Mouse (Mus musculus): ENCODE measurements around the gene Xpc. TPM values are rescaled to one million over a fixed set of nuclear protein-coding genes. Genes with fewer than 3 reads are reported as not detected.

The Xpc gene
- polyA plus RNA-seq, 1 experiment from 2014 or later = 16.5 TPM

DNA sequence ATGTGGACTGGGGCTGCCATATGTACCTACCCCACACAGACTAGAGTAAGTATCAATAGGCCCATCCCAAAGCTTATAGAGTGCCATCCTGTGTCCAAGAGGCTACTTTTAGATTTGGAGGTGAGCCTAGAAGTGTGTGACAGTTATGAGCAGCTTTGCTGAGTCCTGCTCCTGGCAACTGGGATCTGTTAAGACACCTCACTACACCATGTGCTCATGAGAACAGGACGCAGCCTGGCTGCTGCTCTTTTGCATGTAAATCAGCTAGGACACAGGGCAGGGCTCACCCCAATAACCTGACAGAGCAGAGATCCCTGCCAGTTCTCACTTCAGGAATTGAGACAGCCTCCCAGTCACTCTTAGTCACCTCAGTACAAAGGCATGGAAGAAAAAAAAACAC, 48.6 kb downstream of the Xpc start:
- Histone ChIP-seq H3K27me3 (replicated peaks) (no peaks in the 10 kb centered on the region), H3K4me2 (no peak overlapping the region), H3K27ac (replicated peaks) (no peak overlapping the region), H3K9ac (replicated peaks) (no peak overlapping the region), H3K4me1 (peaks cover 10% of the 10 kb centered on the region), H3K4me3 (replicated peaks) (no peak overlapping the region), H3K36me3 (peaks cover 52% of the 10 kb centered on the region), H3K9me3 (replicated peaks) (no peaks in the 10 kb centered on the region)
- ATAC-seq (ENCODE audit: low FRiP score) = no peak
- WGBS = 81% methylated on average over 1 of the region's 1 CpGs

DNA sequence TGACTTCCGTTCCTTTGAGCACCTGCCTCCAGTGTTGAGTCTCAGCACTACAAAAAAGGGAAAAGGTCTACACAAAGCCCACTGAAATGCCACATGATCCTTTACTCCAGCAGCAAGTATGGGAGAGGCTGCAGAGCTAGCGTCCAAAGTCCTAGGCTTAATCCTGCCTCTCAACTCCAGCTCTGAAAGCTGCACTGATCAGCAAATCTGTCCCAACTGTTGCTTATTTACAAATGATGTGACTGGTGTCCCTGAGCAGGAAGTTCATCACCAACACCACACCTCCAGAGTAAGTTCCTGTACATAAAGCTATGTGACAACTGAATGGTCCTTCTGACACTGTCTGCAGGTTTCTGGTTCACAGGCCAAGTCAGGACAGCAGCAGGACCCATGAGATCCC, 49.9 kb downstream of the Xpc start:
- no peak for ATAC-seq (ENCODE audit: low FRiP score)
- H3K4me2 ChIP-seq = no peak overlapping the region

DNA sequence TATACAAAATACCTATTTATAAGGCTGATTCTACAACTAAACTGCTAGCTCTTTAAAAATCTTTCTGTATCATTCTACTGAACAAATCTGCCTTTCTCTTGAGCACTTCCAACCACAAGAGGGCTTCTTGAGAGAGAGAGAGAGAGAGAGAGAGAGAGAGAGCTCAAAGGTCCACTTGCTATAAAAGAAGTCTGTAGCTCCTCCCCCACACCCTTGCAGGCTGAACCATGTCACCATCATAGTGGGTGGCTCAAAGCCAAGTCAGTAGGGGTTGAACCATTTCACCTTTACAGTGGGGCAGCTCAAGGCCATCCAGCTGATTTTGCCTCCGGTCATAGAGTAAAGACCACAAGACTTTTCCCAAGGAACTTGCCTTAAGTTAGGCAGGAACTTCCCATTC, 56.2 kb downstream of the Xpc start:
- no peak for ATAC-seq (ENCODE audit: low FRiP score)

More for the DNA sequence above, 49.9 kb downstream of the Xpc start:
- no peak overlapping the region for H3K9ac ChIP-seq (replicated peaks)
- no peaks in the 10 kb centered on the region for H3K27me3 ChIP-seq (replicated peaks)
- peaks cover 56% of the 10 kb centered on the region for H3K36me3 ChIP-seq
- WGBS = 94% methylated on average over 2 of the region's 2 CpGs
- peaks cover 4% of the 10 kb centered on the region; the same call in 1 of the 2 replicates for H3K4me1 ChIP-seq
- H3K4me3 ChIP-seq (replicated peaks) = no peak overlapping the region
- no peaks in the 10 kb centered on the region for H3K9me3 ChIP-seq (replicated peaks)
- no peak overlapping the region for H3K27ac ChIP-seq (replicated peaks)

DNA sequence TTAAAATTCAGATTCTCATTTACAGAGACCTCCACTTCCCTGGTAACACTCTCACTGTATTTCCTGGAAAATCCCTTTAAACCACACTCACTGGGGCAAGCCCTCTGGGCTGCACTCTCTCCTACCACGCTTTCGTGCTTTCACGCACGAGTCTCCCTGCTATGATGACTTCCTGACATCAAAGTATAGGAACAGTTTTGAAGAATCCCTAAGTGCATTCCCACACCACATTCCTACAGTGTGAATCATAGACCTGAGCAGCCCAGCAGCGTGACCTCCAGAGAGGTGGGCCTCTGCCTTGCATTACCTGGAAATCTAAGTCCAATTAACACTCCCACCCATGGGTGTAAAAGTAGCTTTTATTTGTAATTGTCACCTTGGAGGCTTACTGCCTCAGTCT, 61.1 kb downstream of the Xpc start:
- Histone ChIP-seq H3K9me3 (replicated peaks) (no peaks in the 10 kb centered on the region), H3K36me3 (no peaks in the 10 kb centered on the region), H3K9ac (replicated peaks) (no peak overlapping the region), H3K27me3 (replicated peaks) (peaks cover 5% of the 10 kb centered on the region; the same call in 1 of the 2 replicates), H3K4me3 (replicated peaks) (no peak overlapping the region), H3K4me1 (no peaks in the 10 kb centered on the region), H3K27ac (replicated peaks) (no peak overlapping the region), H3K4me2 (no peak overlapping the region)
- ATAC-seq (ENCODE audit: low FRiP score) = no peak
- 71% methylated on average over 5 of the region's 5 CpGs for WGBS

More for the DNA sequence above, 56.2 kb downstream of the Xpc start:
- H3K36me3 ChIP-seq = peaks cover 24% of the 10 kb centered on the region
- H3K27ac ChIP-seq (replicated peaks) = no peak overlapping the region
- no peak overlapping the region for H3K9ac ChIP-seq (replicated peaks)
- H3K9me3 ChIP-seq (replicated peaks) = no peaks in the 10 kb centered on the region
- H3K4me1 ChIP-seq = no peaks in the 10 kb centered on the region
- no peak overlapping the region for H3K4me3 ChIP-seq (replicated peaks)
- WGBS = 91% methylated on average over 1 of the region's 1 CpGs
- no peak overlapping the region for H3K4me2 ChIP-seq
- no peaks in the 10 kb centered on the region for H3K27me3 ChIP-seq (replicated peaks)

DNA sequence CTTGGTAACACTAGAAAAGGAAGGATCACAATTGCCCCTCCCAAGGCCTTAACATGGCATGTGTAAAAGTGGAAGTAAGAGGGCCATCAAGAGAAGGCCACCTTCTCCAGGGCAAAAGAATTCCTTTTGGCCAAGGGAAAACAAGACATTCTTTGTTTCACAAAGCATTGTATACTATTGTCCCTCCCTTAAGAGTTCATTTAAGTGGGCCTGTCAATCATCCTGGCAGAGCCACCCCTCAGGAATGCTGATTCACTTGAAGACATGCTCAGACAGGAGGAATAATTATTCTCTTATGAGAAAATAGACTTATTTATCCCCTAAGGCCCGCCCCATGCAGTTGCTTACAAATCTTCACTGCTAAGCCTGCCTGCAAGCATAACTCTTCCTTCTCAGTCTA, 63.6 kb downstream of the Xpc start:
- Histone ChIP-seq H3K4me2 (no peak overlapping the region), H3K36me3 (no peaks in the 10 kb centered on the region), H3K27ac (replicated peaks) (no peak overlapping the region), H3K4me1 (no peaks in the 10 kb centered on the region), H3K9me3 (replicated peaks) (no peaks in the 10 kb centered on the region), H3K27me3 (replicated peaks) (peaks cover 12% of the 10 kb centered on the region; the same call in 1 of the 2 replicates), H3K9ac (replicated peaks) (no peak overlapping the region), H3K4me3 (replicated peaks) (no peak overlapping the region)
- WGBS = 62% methylated on average over 1 of the region's 1 CpGs
- no peak for ATAC-seq (ENCODE audit: low FRiP score)

DNA sequence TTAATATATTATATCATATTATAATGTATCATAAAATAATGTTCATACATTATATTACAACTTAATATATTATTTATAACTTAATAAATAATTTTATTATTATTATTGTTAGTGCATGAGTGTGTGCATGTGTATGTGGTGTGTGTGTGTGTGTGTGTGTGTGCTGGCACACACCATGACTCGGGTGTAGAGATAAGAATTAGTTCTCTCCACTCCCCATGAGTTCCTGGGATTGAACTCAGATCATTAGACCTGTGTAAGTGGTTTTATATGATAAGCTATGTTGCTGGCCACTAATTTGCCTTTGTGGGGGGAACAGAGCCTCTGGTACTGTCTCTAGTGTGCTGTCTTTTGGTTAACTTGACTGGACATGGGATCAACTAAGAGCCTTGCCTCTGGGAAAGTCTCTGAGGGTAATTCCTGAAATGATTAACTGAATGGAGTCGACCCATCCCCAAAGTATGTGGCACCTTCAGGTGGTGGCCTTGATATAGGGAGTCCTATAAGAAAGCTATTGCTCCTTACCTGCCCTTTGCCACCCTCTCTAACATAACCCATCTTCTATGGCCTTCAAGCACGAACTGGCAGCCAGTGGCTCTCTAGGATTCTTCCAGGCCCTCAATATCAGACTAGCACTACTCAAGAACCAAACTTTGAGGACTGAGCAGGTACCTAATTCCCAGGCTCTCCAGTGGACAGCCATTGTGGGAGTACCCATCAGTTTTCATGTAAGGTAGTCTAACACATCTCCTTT, 66.0 kb downstream of the Xpc start:
- Histone ChIP-seq H3K9ac (replicated peaks) (no peak overlapping the region), H3K27ac (replicated peaks) (no peak overlapping the region), H3K4me1 (no peaks in the 10 kb centered on the region), H3K27me3 (replicated peaks) (peaks cover 16% of the 10 kb centered on the region; the same call in 1 of the 2 replicates), H3K9me3 (replicated peaks) (no peaks in the 10 kb centered on the region), H3K4me3 (replicated peaks) (no peak overlapping the region), H3K36me3 (no peaks in the 10 kb centered on the region), H3K4me2 (no peak overlapping the region)
- WGBS = 67% methylated on average over 3 of the region's 3 CpGs
- no peak for ATAC-seq (ENCODE audit: low FRiP score)

DNA sequence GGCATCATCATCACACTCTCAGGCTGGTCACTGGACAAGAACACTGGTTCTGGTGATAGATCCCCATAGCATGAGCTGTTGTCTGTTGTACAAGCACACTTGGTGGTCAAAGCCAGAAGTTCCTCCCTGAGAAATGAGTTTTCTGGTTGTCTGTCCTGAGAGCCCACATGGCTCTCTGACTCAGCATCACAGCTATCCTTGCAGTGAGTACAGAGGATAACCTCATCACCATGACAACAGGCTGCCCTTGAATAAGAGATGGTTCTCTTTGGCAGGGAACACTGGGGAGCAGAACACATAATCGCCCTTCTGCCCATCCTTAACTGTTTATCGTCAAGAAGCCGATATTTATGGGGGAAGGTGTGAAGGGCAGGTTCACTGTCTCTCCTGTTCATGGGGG, 70.4 kb downstream of the Xpc start:
- H3K4me2 ChIP-seq = no peak overlapping the region
- no peaks in the 10 kb centered on the region for H3K9me3 ChIP-seq (replicated peaks)
- 87% methylated on average over 3 of the region's 3 CpGs for WGBS
- H3K4me3 ChIP-seq (replicated peaks) = no peak overlapping the region
- no peaks in the 10 kb centered on the region for H3K36me3 ChIP-seq
- H3K27ac ChIP-seq (replicated peaks) = no peak overlapping the region
- no peak overlapping the region for H3K9ac ChIP-seq (replicated peaks)
- peaks cover 16% of the 10 kb centered on the region; the same call in 1 of the 2 replicates for H3K27me3 ChIP-seq (replicated peaks)
- no peak for ATAC-seq (ENCODE audit: low FRiP score)
- H3K4me1 ChIP-seq = peaks cover 10% of the 10 kb centered on the region

DNA sequence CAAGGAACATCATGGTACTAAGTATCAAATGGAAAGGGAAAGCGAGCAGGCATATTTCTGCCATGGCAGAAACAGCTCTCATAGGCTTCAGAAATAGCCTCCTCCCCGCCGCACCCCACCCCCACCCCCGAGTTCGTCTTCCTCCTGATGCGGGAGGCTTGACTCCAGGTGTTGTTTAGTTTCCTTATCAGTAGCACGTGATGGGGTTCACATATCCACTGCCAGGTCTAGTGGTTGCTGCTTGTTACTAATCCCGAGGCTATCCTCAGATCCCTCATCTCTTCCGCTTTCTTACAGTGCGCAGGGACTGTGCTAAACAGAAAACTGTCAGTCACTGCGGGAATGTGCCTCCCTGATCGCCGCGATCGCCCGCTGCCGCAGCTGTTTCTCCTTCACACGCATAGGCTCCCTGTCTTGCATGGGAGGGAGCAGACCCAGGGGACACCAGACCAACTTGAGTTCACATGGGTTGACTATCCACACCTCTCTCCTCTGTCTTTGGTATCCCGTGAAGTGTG, 74.5 kb downstream of the Xpc start:
- no peaks in the 10 kb centered on the region for H3K9me3 ChIP-seq (replicated peaks)
- peak overlapping the region; percentile 86 for H3K27ac ChIP-seq (replicated peaks)
- peak overlapping the region; percentile 75 for H3K9ac ChIP-seq (replicated peaks)
- 4% methylated on average over 19 of the region's 19 CpGs for WGBS
- H3K27me3 ChIP-seq (replicated peaks) = peaks cover 19% of the 10 kb centered on the region
- H3K36me3 ChIP-seq = no peaks in the 10 kb centered on the region
- peaks cover 11% of the 10 kb centered on the region for H3K4me1 ChIP-seq
- peak overlapping the region; percentile 95 for H3K4me2 ChIP-seq
- ATAC-seq (ENCODE audit: low FRiP score) = peak; percentile 82
- H3K4me3 ChIP-seq (replicated peaks) = peak overlapping the region; percentile 63

DNA sequence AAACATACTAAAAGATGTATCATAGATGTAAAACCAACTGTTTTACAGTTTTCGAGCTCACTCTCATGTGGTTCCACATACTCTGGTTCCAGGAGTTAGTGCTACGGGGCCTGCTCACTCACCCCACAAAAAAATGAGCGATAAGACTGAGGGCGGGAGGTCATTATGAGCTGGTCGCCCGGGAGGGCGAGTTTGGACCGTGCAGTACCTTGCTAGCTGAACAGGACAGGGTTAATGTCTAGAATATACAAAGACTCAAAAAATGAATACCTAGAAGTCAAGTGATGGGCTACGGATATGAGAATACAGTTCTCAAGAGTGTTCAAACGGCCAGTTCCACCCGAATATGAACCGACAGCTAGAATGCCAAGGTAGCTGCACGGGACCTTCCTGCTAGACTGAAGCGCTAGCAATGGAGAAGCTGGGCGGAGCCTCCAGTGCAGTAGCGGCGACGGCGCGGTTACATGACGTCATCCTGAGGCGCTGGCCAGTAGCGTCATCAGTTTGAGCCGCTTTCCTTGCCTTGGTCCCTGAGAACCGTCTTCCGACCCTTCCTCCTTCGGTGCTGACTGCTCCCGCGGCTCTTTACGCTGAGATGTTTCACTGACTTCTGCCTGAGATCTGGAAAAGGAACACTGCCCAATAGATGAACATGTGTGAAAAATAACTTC, 75.1 kb downstream of the Xpc start:
- WGBS = 2% methylated on average over 30 of the region's 30 CpGs
- Histone ChIP-seq H3K4me3 (replicated peaks) (peak overlapping the region; percentile 63), H3K27me3 (replicated peaks) (peaks cover 22% of the 10 kb centered on the region), H3K36me3 (no peaks in the 10 kb centered on the region), H3K4me2 (peak overlapping the region; percentile 95), H3K27ac (replicated peaks) (peak overlapping the region; percentile 86), H3K9ac (replicated peaks) (peak overlapping the region; percentile 75), H3K9me3 (replicated peaks) (no peaks in the 10 kb centered on the region), H3K4me1 (peaks cover 11% of the 10 kb centered on the region)
- peak; percentile 94 for ATAC-seq (ENCODE audit: low FRiP score)

Other genes starting within 250 kb of the Xpc start
- gene Wnt7a, start 104.5 kb downstream of the Xpc start, polyA plus RNA-seq (2015; fragmentation: Nextera tagmentation; extraction: Ambion mirVana) = 7.6 and 9.5 TPM in 2 replicates
- 40.0 and 40.3 TPM in 2 replicates for gene Chchd4, start 42.3 kb downstream of the Xpc start, polyA plus RNA-seq (2015; fragmentation: Nextera tagmentation; extraction: Ambion mirVana)
- gene Tmem43, start 42.2 kb downstream of the Xpc start, polyA plus RNA-seq (2015; fragmentation: Nextera tagmentation; extraction: Ambion mirVana) = 41.8 and 42.9 TPM in 2 replicates
- gene Lsm3, start within 50 bp of the Xpc start, polyA plus RNA-seq (2015; fragmentation: Nextera tagmentation; extraction: Ambion mirVana) = 147 and 168 TPM in 2 replicates
- 89.5 and 102 TPM in 2 replicates for gene Slc6a6, start 168.2 kb upstream of the Xpc start, polyA plus RNA-seq (2015; fragmentation: Nextera tagmentation; extraction: Ambion mirVana)